Mouse (Mus musculus) C2C12 (cell line): ENCODE data around the gene Tenm4. TPM values are rescaled to one million over a fixed set of nuclear protein-coding genes. Genes with fewer than 3 reads are reported as not detected.

ENCODE experiments used
- H3K27me3 ChIP-seq: one replicate; pipeline ENCODE4 v1.6.1; 2011; ENCODE audit not compliant: control insufficient read depth, insufficient read depth, insufficient read length
- H3K36me3 ChIP-seq: one replicate; pipeline ENCODE4 v1.6.1; 2011; ENCODE audit not compliant: control insufficient read depth, insufficient read depth
- H3K4me3 ChIP-seq: one replicate; pipeline ENCODE4 v1.5.1; 2011; ENCODE audit warnings: mild to moderate bottlenecking, control low read depth; ENCODE audit not compliant: poor library complexity, insufficient read depth, severe bottlenecking
- H3K79me2 ChIP-seq: one replicate; pipeline ENCODE4 v1.6.1; 2011; ENCODE audit not compliant: control insufficient read depth, insufficient read depth
- H3K79me3 ChIP-seq: one replicate; pipeline ENCODE4 v1.6.1; 2011; ENCODE audit warnings: low read depth, control low read depth
- H3ac ChIP-seq: one replicate; pipeline ENCODE3; 2011; ENCODE audit warnings: low read depth; ENCODE audit not compliant: control insufficient read depth, insufficient read length
- CEBPB ChIP-seq: IDR thresholded peaks from one replicate; pipeline ENCODE4 v1.6.1; 2011; ENCODE audit warnings: low read depth, mild to moderate bottlenecking, control low read depth, moderate library complexity
- CTCF ChIP-seq: IDR thresholded peaks from one replicate; pipeline ENCODE4 v1.5.1; 2011; ENCODE audit not compliant: control insufficient read depth, insufficient read depth, insufficient read length
- FOSL1 ChIP-seq: IDR thresholded peaks from one replicate; pipeline ENCODE4 v1.8.0; 2011; ENCODE audit warnings: mild to moderate bottlenecking, low read length; ENCODE audit not compliant: poor library complexity, insufficient read depth, severe bottlenecking
- MAX ChIP-seq: IDR thresholded peaks from one replicate; pipeline ENCODE4 v1.6.1; 2011; ENCODE audit warnings: mild to moderate bottlenecking, control low read depth
- MYOD1 ChIP-seq: IDR thresholded peaks from one replicate; pipeline ENCODE4 v1.6.1; 2011; ENCODE audit warnings: low read depth; ENCODE audit not compliant: control insufficient read depth, insufficient read length
- MYOG ChIP-seq: IDR thresholded peaks from one replicate; pipeline ENCODE4 v1.6.1; 2011; ENCODE audit not compliant: control insufficient read depth, insufficient read length; ENCODE audit errors: extremely low read depth
- USF1 ChIP-seq: IDR thresholded peaks from one replicate; pipeline ENCODE4 v1.6.1; 2011; ENCODE audit warnings: low read depth, mild to moderate bottlenecking, control low read depth, moderate library complexity
- polyA plus RNA-seq: library from polyadenylated mRNA; unstranded; fragments of >200 nt; fragmentation: generic; extraction: Trizol; gene quantifications from one replicate; pipeline ENCODE4 v1.2.1, GENCODE M21; 2012; ENCODE audit warnings: missing spikeins

The Tenm4 gene
- polyA plus RNA-seq, 1 experiment = 0.71 TPM

- no peak overlapping the region for H3K4me3 ChIP-seq
- no peak overlapping the region for H3ac ChIP-seq
- no peaks in the 10 kb centered on the region for H3K36me3 ChIP-seq
- H3K79me2 ChIP-seq = no peaks in the 10 kb centered on the region
- no peaks in the 10 kb centered on the region for H3K27me3 ChIP-seq
- H3K79me3 ChIP-seq = no peaks in the 10 kb centered on the region
- no peak for TF ChIP-seq MYOD1
- no peak for TF ChIP-seq MAX
- no peak for TF ChIP-seq USF1
- no peak for TF ChIP-seq CEBPB
- no peak for TF ChIP-seq MYOG
- TF ChIP-seq CTCF = no peak
- no peak for TF ChIP-seq FOSL1
Observed at GRCm38 (mm10) chr7:96852781-96853180, 681.7 kb downstream of the Tenm4 start.

- TF ChIP-seq MYOD1 (peak; percentile 26), CEBPB (no peak)
- no peaks in the 10 kb centered on the region for H3K36me3 ChIP-seq
- H3K79me3 ChIP-seq = no peaks in the 10 kb centered on the region
Observed at GRCm38 (mm10) chr7:96855867-96856406, 684.9 kb downstream of the Tenm4 start.

GRCm38 (mm10) chr7:96856518-96856917 is 685.5 kb downstream of the Tenm4 start:
- Histone ChIP-seq H3K79me2 (no peaks in the 10 kb centered on the region), H3K4me3 (no peak overlapping the region), H3K79me3 (no peaks in the 10 kb centered on the region), H3K36me3 (no peaks in the 10 kb centered on the region), H3ac (no peak overlapping the region), H3K27me3 (no peaks in the 10 kb centered on the region)
- no peak for TF ChIP-seq MAX

More at GRCm38 (mm10) chr7:96855867-96856406, 684.9 kb downstream of the Tenm4 start:
- Histone ChIP-seq H3K79me2 (no peaks in the 10 kb centered on the region), H3ac (no peak overlapping the region), H3K27me3 (no peaks in the 10 kb centered on the region), H3K4me3 (no peak overlapping the region)

- no peaks in the 10 kb centered on the region for H3K27me3 ChIP-seq
- H3ac ChIP-seq = no peak overlapping the region
- no peaks in the 10 kb centered on the region for H3K79me3 ChIP-seq
- no peak overlapping the region for H3K4me3 ChIP-seq
- no peaks in the 10 kb centered on the region for H3K79me2 ChIP-seq
- no peak for TF ChIP-seq CTCF
- TF ChIP-seq CEBPB = no peak
- no peak for TF ChIP-seq MAX
- no peak for TF ChIP-seq FOSL1
- TF ChIP-seq USF1 = no peak
- no peak for TF ChIP-seq MYOG
- no peak for TF ChIP-seq MYOD1
- H3K36me3 ChIP-seq = no peaks in the 10 kb centered on the region
Observed at GRCm38 (mm10) chr7:96859077-96859476, 688.0 kb downstream of the Tenm4 start.

GRCm38 (mm10) chr7:96859684-96860083 is 688.6 kb downstream of the Tenm4 start:
- Histone ChIP-seq H3ac (no peak overlapping the region), H3K36me3 (no peaks in the 10 kb centered on the region), H3K4me3 (no peak overlapping the region), H3K79me3 (no peaks in the 10 kb centered on the region), H3K27me3 (no peaks in the 10 kb centered on the region), H3K79me2 (no peaks in the 10 kb centered on the region)
- TF ChIP-seq MYOG (no peak), USF1 (no peak), MYOD1 (no peak), FOSL1 (no peak)

GRCm38 (mm10) chr7:96860650-96861049 is 689.6 kb downstream of the Tenm4 start:
- Histone ChIP-seq H3K79me3 (no peaks in the 10 kb centered on the region), H3K27me3 (no peaks in the 10 kb centered on the region), H3K4me3 (no peak overlapping the region), H3ac (no peak overlapping the region), H3K79me2 (no peaks in the 10 kb centered on the region), H3K36me3 (no peaks in the 10 kb centered on the region)
- TF ChIP-seq USF1 (no peak), MYOD1 (no peak), FOSL1 (no peak), CEBPB (no peak)
